Mouse (Mus musculus): ENCODE measurements around the gene Neurod2. TPM values are rescaled to one million over a fixed set of nuclear protein-coding genes. Genes with fewer than 3 reads are reported as not detected.

Neurod2 gene
- total and polyA plus RNA-seq, 3 experiments: 0.05 TPM; not detected in 2

DNA sequence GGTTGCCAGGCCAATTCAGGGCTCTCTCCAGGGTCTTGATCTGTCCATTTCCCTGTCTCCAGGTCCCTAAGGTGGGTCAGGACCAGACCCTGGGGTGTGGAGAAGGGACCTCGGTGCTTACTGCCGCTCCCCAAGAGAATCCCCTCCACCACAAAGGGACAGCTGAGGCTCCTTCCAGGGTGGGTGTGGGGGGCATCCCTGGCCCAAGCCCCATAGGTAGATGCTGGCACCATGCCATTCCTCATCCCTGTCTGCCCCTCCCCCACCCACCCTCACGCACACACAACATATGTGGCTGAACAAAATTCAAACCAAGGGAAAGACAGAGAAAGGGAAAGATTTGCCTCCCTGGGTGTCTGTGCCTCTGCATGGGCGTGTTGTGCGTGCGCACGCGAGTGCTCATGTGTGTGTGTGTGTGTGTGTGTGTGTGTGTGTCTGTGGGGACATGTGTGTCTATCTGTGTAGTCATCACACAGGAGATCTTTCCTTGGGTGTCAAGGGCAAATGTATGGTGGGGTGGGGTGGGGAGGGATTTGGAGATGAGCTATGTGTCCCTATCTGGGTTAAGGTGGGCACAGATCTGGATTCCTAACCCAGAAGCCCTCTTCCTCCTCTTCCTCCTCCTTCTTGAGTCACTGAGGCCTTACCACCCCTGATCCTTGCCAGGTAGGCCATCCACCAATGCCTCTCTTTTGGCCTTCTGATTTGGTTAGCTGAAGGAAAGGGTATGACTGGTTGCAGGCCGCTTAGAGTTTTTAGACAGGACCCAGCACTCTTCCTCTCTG is 704 bp upstream of the Neurod2 start:
- ATAC-seq (ENCODE audit: extremely low read depth, insufficient number of reproducible peaks, low FRiP score, poor library complexity, severe bottlenecking): no peak
- Histone ChIP-seq H3K27me3 (ENCODE audit: insufficient read depth, low read length) (peaks cover 55% of the 10 kb centered on the region), H3K4me1 (ENCODE audit: insufficient read depth, low read depth, low read length) (peaks cover 10% of the 10 kb centered on the region), H3K36me3 (replicated peaks) (no peaks in the 10 kb centered on the region), H3K9me3 (replicated peaks) (peaks cover 21% of the 10 kb centered on the region), H3K4me3 (ENCODE audit: low read depth, low read length) (no peak overlapping the region)
- TF ChIP-seq CTCF (IDR thresholded peaks at IDR 0.05; ENCODE audit: low read depth, low read length): no peak
- TF ChIP-seq POLR2AphosphoS5 (IDR thresholded peaks at IDR 0.05; ENCODE audit: insufficient replicate concordance, low read depth, low read length): no peak
- no peak for TF ChIP-seq TAL1 (conservative IDR thresholded peaks at IDR 0.05; ENCODE audit: low read depth, low read length)
- TF ChIP-seq GATA1 (IDR thresholded peaks at IDR 0.05; ENCODE audit: borderline replicate concordance, low read length): no peak
- no peak for DNase-seq (ENCODE audit: low spot score)

DNA sequence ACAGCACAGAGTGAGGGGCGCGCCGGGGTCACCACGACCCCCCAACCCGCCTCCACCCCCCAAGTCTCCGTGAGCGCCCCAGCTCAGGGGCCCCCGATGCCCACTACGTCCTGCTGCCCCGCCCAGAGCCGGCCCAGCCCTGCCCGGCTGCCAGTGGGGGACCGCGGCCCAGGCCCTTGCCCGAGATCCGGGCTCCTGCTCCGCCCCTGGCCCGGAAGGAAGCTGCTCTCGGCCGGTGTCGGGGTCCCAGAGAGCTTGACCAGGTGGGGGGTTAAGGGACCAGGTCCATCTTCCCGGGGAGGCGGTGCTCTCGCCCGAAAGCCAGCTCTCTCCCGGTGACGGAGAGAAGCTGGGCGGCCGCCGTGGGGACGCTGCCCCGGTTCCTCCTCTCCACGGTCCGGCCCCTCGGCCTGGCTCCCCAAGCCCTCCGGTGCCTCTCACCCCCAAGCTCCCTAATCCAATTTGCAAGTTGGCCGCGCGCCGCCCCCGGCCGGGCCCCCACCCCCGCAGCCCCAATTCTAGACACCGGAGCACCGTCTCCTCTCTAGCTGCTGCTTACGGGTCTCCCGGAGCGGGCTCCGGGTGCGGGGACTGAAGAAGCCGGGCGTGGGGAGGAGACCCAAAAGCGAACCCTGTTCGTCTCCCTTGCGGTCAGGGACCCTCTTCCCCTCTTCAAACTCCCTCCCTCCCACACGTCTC is 928 bp downstream of the Neurod2 start:
- peaks cover 49% of the 10 kb centered on the region for H3K27me3 ChIP-seq (ENCODE audit: insufficient read depth, low read length)
- DNase-seq (ENCODE audit: low spot score) (no peak), ATAC-seq (ENCODE audit: extremely low read depth, insufficient number of reproducible peaks, low FRiP score, poor library complexity, severe bottlenecking) (no peak)
- no peaks in the 10 kb centered on the region for H3K36me3 ChIP-seq (replicated peaks)
- no peak overlapping the region for H3K4me3 ChIP-seq (ENCODE audit: low read depth, low read length)
- TF ChIP-seq TAL1 (conservative IDR thresholded peaks at IDR 0.05; ENCODE audit: low read depth, low read length) (no peak), CTCF (IDR thresholded peaks at IDR 0.05; ENCODE audit: low read depth, low read length) (no peak), GATA2 (IDR thresholded peaks at IDR 0.05; ENCODE audit: borderline replicate concordance, low read depth, low read length) (no peak), POLR2AphosphoS5 (IDR thresholded peaks at IDR 0.05; ENCODE audit: insufficient replicate concordance, low read depth, low read length) (no peak)
- peaks cover 21% of the 10 kb centered on the region for H3K9me3 ChIP-seq (replicated peaks)
- H3K4me1 ChIP-seq (ENCODE audit: insufficient read depth, low read depth, low read length): no peaks in the 10 kb centered on the region

DNA sequence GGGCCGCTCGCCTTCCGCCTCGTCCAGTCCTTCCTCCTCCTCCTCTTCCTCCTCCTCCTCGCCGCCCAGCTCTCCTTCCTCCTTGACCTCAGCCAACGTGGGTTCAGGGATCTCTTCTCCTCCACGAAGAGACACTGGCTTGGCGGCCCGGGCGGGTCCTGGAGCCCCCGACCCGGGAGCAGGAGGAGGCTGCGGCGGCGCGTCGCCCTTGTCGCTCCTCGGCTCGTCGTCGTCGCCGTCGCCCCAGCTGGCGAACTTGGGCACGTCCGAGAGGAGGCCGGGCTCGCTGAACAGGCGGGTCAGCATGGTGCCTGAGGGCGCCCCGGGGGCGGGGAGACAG is 1.4 kb downstream of the Neurod2 start:
- Histone ChIP-seq H3K4me3 (ENCODE audit: low read depth, low read length) (no peak overlapping the region), H3K4me1 (ENCODE audit: insufficient read depth, low read depth, low read length) (no peaks in the 10 kb centered on the region), H3K36me3 (replicated peaks) (no peaks in the 10 kb centered on the region), H3K9me3 (replicated peaks) (peaks cover 21% of the 10 kb centered on the region), H3K27me3 (ENCODE audit: insufficient read depth, low read length) (peaks cover 54% of the 10 kb centered on the region)
- DNase-seq (ENCODE audit: low spot score) (no peak), ATAC-seq (ENCODE audit: extremely low read depth, insufficient number of reproducible peaks, low FRiP score, poor library complexity, severe bottlenecking) (no peak)
- TF ChIP-seq POLR2AphosphoS5 (IDR thresholded peaks at IDR 0.05; ENCODE audit: insufficient replicate concordance, low read depth, low read length) (no peak), GATA1 (IDR thresholded peaks at IDR 0.05; ENCODE audit: borderline replicate concordance, low read length) (no peak), GATA2 (IDR thresholded peaks at IDR 0.05; ENCODE audit: borderline replicate concordance, low read depth, low read length) (no peak), CTCF (IDR thresholded peaks at IDR 0.05; ENCODE audit: low read depth, low read length) (no peak), TAL1 (conservative IDR thresholded peaks at IDR 0.05; ENCODE audit: low read depth, low read length) (no peak)

DNA sequence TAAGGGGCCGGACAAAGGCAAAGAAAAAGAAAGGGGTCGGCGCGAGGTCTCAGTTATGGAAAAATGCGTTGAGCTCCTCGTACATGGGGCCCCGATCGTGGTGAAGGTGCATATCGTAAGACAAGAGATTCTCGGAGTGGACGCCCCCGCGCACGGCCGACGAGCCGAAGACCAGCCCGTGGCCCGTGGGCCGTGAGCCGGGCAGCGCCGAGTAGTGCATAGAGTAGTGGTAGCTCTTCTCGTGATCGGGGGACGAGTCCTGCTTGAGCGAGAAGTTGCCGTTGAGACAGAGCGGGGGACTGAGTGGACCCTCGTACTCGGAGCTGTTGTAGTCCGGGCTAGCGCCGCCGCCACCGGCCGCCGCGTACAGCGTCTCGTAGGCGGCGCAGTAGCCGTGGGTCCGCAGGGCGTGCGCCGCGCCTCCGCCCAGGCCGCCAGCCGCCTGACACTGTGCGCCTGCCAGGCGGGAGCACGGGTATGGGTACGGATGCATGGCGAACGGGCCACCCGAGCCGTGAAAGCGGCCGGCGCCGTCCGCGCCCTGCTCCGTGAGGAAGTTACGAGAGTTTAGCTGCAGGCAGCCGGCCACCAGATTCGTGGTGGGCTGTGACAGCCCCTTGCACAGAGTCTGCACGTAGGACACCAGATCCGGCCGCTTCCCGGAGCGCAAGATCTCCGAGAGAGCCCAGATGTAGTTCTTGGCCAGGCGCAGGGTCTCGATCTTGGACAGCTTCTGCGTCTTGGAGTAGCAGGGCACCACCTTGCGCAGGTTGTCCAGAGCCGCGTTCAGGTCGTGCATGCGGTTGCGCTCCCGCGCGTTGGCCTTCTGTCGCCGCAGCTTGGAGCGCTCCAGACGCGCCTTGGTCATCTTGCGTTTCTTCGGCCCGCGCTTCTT is 2.1 kb downstream of the Neurod2 start:
- no peak for ATAC-seq (ENCODE audit: extremely low read depth, insufficient number of reproducible peaks, low FRiP score, poor library complexity, severe bottlenecking)
- peak overlapping the region; percentile 23; the same call in 1 of the 2 replicates for H3K4me3 ChIP-seq (ENCODE audit: low read depth, low read length)
- DNase-seq (ENCODE audit: low spot score): no peak
- peaks cover 21% of the 10 kb centered on the region for H3K9me3 ChIP-seq (replicated peaks)
- peaks cover 56% of the 10 kb centered on the region for H3K27me3 ChIP-seq (ENCODE audit: insufficient read depth, low read length)
- H3K36me3 ChIP-seq (replicated peaks): no peaks in the 10 kb centered on the region
- TF ChIP-seq GATA1 (IDR thresholded peaks at IDR 0.05; ENCODE audit: borderline replicate concordance, low read length) (no peak), GATA2 (IDR thresholded peaks at IDR 0.05; ENCODE audit: borderline replicate concordance, low read depth, low read length) (no peak), POLR2AphosphoS5 (IDR thresholded peaks at IDR 0.05; ENCODE audit: insufficient replicate concordance, low read depth, low read length) (no peak), TAL1 (conservative IDR thresholded peaks at IDR 0.05; ENCODE audit: low read depth, low read length) (no peak)
- H3K4me1 ChIP-seq (ENCODE audit: insufficient read depth, low read depth, low read length): no peaks in the 10 kb centered on the region

DNA sequence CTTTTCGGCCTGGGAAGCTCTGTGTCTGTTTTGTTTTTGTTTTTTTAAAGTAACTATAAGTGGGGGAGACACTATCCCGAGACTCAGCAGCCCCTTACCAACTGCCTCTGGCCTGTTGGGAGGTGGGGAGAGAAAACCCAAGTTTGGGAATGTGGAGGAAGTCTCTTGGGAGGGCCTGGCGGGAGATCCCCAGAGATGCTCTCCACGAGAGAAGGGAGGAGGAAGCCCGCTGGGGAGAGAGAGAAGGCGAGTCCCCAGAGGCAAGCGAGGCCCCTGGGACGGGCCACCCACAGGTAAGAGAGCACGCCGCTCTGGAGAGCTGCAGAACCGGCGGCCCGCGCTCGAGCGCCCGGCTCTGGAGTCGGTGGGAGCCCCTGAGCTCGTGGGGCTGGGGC is 2.7 kb downstream of the Neurod2 start:
- DNase-seq (ENCODE audit: low spot score) (no peak), ATAC-seq (ENCODE audit: extremely low read depth, insufficient number of reproducible peaks, low FRiP score, poor library complexity, severe bottlenecking) (no peak)
- Histone ChIP-seq H3K4me3 (ENCODE audit: low read depth, low read length) (no peak overlapping the region), H3K27me3 (ENCODE audit: insufficient read depth, low read length) (peaks cover 57% of the 10 kb centered on the region), H3K36me3 (replicated peaks) (no peaks in the 10 kb centered on the region), H3K9me3 (replicated peaks) (peaks cover 21% of the 10 kb centered on the region), H3K4me1 (ENCODE audit: insufficient read depth, low read depth, low read length) (no peaks in the 10 kb centered on the region)
- TF ChIP-seq GATA1 (IDR thresholded peaks at IDR 0.05; ENCODE audit: borderline replicate concordance, low read length) (no peak), CTCF (IDR thresholded peaks at IDR 0.05; ENCODE audit: low read depth, low read length) (no peak), POLR2AphosphoS5 (IDR thresholded peaks at IDR 0.05; ENCODE audit: insufficient replicate concordance, low read depth, low read length) (no peak), GATA2 (IDR thresholded peaks at IDR 0.05; ENCODE audit: borderline replicate concordance, low read depth, low read length) (no peak), TAL1 (conservative IDR thresholded peaks at IDR 0.05; ENCODE audit: low read depth, low read length) (no peak)

DNA sequence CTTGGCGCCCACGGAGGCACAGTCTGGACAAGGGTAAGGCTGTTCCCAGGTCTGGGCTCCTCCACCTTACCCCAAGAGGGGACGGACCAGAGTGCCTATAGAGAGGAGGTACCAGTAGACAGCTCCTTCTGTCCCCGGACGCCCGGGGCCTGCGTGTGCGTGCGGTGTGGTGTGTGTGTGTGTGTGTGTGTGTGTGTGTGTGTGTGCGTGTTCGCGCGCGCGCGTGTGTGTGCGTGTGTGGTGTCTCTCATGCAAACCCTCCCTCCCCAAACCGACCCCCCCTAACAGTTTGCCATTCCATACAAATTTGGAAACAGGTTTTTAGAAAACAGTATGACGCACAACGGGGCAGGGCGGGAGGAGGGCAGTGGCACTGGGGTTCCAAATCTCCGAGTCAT is 3.6 kb downstream of the Neurod2 start:
- no peak for ATAC-seq (ENCODE audit: extremely low read depth, insufficient number of reproducible peaks, low FRiP score, poor library complexity, severe bottlenecking)

More for the DNA sequence above, 3.6 kb downstream of the Neurod2 start:
- DNase-seq (ENCODE audit: low spot score): no peak
- no peaks in the 10 kb centered on the region for H3K4me1 ChIP-seq (ENCODE audit: insufficient read depth, low read depth, low read length)
- peaks cover 61% of the 10 kb centered on the region for H3K27me3 ChIP-seq (ENCODE audit: insufficient read depth, low read length)
- H3K36me3 ChIP-seq (replicated peaks): no peaks in the 10 kb centered on the region
- no peak overlapping the region for H3K4me3 ChIP-seq (ENCODE audit: low read depth, low read length)
- peaks cover 21% of the 10 kb centered on the region for H3K9me3 ChIP-seq (replicated peaks)
- no peak for TF ChIP-seq TAL1 (conservative IDR thresholded peaks at IDR 0.05; ENCODE audit: low read depth, low read length)
- no peak for TF ChIP-seq GATA1 (IDR thresholded peaks at IDR 0.05; ENCODE audit: borderline replicate concordance, low read length)
- TF ChIP-seq GATA2 (IDR thresholded peaks at IDR 0.05; ENCODE audit: borderline replicate concordance, low read depth, low read length): no peak
- no peak for TF ChIP-seq CTCF (IDR thresholded peaks at IDR 0.05; ENCODE audit: low read depth, low read length)
- no peak for TF ChIP-seq POLR2AphosphoS5 (IDR thresholded peaks at IDR 0.05; ENCODE audit: insufficient replicate concordance, low read depth, low read length)
